Mouse (Mus musculus) mesoderm, embryonic 11.5 days (tissue): ENCODE measurements around the gene Fam208b.
A peak's percentile ranks its signal among the peaks of the same experiment; 100 is the strongest.

Experiments used
- DNase-seq: peaks from one replicate; pipeline ENCODE4 v3.0.0-alpha.2; 2012; ENCODE audit warnings: low read depth, low spot score

Fam208b gene

GRCm38 (mm10) chr13:3610795-3611438, at the start of gene Fam208b:
Gene Fam208b, minus strand, starts transcription at chr13:3611108.
- DNase-seq: peak; percentile 99

DNA sequence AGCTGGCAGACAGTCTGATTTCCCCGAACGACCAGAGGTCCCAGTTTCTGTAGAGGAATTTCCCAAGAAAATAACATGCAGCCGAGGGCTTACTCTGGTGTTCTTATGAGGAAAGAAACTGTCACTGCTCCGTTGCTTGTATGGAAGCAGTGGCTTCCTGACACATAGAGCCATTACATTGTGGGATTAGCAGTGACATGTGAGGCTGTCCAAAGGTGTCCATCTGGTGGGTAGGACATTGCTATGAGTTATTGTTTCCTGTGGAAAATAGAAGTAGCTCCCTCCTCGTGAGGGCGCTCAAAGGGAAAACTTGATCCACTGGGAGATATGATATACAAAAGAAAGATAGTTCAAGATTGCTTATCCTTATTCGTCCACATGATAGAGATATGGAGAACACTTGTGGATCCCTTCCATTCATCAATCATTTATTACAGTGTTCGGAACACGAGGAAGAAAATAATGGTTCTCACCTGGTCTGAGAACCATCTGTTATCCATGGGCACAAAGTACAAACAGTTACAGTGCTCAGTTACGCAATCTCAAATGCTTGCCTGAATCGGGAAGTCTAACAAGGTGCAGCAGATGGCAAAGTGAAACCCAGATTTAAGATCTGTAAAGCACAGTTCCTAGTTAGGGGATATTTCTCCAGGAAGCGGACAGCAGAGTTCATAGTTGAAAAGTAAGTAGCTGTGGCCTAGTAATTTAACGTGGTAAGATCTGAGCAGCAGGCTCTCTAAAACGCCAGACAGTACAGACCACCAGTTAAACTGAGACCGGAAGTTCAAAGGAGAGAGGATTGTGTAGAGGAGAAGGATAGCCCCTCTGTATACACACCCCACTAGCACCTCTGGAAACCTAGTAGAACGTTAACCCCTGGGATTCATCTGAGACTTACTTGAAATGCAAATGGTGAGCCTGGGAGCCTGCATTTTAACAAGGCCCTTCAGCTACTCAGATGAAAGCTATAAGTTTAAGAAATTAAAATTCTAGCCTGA, 48.6 kb upstream of the Fam208b start:
- DNase-seq: no peak

- no peak for DNase-seq
These were observed 43.5 kb upstream of the Fam208b start for GRCm38 (mm10) chr13:3654432-3654831.

DNA sequence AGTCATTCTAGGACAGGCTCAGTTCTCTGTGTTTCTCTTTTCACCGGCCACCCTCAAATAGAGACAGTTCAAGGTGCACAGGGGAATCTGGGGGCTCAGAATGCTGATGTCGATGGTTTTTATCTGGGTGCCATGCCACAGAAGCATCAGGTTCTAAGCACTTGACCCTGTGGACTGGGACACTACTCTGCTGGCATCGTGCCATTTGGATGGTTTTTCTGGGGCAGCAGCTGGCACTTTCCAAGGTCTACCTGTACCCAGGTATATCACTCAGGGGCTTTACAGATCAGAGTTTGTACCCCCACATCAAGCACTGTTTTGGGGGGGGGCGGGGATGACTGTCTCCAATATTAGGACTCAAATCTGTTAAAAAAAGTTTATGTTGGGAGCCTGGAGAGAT, 39.7 kb upstream of the Fam208b start:
- DNase-seq: no peak

GRCm38 (mm10) chr13:3646566-3646965, 35.7 kb upstream of the Fam208b start:
- no peak for DNase-seq

DNA sequence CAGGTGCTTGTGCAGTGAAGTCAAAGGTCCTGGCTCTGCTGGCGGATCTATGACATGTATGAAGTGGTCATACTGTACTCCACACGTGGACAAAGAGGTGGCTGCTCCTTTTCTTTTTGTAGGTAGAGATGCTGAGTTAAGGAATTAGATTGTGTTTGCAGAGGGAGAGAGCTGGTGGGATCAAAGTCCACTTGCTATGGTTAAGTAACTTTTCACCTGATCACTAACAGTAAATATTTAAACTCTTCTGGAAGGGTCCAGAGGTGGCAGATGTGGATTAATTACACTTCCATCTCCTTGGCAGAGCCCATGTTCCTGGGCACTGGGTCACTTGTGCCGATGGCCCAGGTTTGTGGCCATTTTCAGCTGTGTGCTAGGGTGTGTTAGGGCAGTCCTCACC, 35.0 kb upstream of the Fam208b start:
- DNase-seq: no peak

- no peak for DNase-seq
These were observed 34.0 kb upstream of the Fam208b start for GRCm38 (mm10) chr13:3644871-3645270.

DNA sequence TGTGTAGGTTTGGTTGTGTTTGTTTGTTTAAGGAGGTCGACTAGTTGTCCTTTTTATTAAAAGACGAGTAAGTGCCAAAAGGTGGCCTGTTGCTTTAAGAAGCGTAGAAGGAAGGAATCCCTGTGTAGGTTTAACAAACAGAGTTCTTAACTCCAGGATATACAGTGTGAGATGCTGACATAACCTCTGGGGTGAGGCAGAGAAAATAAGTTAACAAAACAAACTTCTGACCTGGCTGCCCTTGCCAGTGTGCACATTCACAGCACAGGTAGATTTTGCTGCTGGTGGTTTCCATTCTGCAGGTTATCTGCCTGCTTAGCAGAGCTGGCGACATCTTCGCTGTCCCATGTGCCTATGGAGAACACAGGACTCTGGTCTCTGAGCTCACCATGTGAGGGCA, 31.6 kb upstream of the Fam208b start:
- no peak for DNase-seq

- peak; percentile 48 for DNase-seq
These were observed 31.1 kb upstream of the Fam208b start for GRCm38 (mm10) chr13:3642049-3642448.

- DNase-seq: no peak
These were observed 25.9 kb upstream of the Fam208b start for GRCm38 (mm10) chr13:3636797-3637196.

DNA sequence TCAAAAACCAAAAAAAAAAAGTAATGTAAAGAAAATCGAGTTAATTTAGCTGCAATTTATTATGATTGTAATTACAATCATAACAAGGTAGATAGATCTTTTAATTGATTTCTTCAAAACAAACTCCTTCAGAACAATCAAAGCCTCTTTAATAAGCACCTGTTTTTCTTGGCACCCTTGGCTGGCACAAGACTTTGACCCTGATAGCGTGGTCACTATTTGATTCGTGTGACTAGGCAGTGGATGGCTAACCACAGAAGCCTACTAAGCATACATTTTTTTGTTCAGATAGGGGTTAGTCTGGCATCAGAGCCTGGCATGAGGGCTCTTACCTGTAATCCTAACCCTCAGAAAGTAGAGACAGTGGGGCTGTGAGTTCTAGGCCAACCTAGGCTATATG, 24.2 kb upstream of the Fam208b start:
- no peak for DNase-seq

GRCm38 (mm10) chr13:3633895-3634811, 23.2 kb upstream of the Fam208b start, which contains the start of gene Asb13:
Gene Asb13, plus strand, starts transcription at chr13:3634032.
- peak; percentile 81 for DNase-seq

DNA sequence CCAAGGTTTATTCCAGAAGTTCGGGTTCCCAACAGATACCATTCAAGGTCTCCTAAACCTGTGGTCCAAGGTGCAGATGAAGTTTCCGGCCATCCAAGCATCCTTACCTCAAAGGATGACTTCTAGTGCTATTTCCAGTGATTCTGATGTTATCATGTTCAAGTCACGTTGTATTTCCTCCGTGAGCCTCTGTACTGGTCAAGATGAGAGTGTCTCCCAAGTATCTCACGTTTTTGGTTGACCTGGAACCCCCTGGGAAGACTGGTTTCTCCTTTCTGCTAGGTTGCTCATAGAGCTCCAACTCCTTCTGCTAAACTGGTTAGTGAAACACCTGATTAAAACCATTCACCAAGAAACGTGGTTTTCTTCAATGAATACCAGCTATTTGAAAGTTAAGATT, 22.2 kb upstream of the Fam208b start:
- no peak for DNase-seq

DNA sequence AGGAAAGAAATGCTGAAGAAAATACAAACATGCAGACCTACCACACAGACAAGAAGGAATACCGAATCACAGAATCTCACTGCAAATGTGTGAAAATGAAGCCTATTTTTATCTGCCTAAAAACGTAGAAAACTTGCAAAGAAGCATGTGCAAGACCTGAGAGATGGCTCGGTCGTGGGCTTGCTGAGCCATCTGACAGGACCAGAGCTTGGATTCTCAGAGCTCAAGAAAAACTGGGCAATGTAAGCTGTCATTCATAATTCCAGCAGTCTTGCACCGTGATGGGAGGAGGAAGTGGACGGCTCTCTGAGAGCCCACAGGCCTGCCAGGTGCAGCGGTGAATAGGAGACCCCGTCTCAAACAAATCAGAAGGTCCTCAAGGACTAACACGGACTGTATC, 21.6 kb upstream of the Fam208b start:
- DNase-seq: no peak

DNA sequence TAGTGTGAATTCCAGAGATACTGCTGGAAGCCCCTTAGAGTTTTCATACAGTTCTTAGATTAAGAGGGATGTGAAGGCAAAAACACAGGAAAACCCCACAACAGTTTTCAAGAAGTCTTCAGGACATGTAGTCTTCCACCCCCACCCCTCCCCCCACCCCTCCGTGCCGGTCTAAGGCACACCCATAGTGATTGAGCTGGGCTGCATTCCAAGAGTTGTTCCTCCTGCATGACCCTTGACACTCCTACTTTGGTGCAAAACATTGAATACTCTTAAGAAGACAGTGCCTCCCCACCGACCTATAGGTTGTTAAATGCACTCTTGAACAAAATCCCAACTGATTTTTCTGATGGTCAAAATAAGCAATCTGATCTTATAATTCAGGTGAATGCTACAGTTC, 17.2 kb upstream of the Fam208b start:
- no peak for DNase-seq

DNA sequence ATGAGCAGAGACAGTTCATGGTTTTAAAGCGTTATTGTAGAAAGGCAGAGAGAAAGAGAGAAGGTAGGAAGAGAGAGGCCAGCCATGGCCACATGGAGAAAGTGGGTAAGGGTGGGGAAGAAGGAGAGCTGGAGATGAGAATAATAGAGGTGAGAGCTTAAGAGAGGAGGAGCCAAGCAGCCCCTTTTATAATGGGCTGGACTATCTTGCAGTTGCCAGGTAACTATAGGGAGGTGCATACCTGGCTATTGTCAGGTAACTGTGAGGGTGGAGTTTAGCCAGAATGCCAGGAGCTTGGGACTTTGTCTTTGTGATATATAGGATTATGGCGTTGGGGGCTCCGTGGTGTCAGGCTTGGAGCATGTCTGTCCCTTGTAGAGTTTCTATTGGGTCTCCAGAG, 16.2 kb upstream of the Fam208b start:
- DNase-seq: no peak

DNA sequence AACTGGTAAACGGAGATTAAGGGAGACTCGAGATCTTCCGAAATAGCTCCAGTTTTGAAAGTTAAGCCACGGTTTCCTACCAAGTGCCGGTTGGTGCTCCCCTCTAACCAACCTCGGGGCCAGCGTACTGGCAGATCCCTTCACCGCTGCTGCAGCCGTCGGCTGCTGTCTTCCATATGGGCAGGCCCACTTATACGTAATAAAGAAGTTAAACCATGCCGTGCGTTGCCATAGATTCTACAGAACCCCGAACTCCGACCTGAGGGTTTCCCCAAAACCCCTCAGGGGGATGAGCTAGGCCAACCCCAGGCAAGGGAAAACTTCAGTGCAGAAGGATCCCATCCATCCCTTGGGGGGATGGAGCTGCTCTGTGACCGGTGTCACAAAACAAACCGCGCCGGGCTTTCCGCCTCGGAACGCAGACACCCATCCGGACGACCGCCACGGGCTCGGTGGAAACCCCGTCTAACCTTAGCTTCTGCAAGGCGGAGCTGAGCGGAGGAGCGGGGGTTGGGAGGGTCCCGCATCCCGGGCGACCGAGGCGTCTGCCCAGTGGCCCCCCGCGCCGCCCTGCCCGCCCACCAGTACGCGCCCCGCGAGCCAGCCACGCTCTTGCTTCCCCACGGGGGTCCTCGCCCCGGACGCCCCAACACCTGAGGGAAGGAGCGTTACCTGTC, 652 bp downstream of the Fam208b start:
- peak; percentile 40 for DNase-seq

DNA sequence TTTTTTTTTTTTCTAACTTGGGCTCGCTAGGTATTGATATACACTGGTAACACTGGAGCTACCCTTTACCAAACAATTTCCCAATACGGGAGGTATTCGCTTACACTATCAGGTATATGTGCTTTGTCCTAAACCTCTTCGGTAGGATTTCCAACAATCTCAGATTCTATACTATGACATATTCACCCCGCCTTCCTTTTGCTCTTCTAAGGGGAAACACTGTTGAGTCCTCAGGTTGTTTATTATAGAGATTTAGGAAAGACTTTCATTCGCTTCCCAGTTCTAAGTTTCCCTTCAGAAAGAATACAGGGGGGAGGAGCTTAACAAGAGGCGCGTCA, 1.2 kb downstream of the Fam208b start:
- DNase-seq: peak; percentile 32

DNA sequence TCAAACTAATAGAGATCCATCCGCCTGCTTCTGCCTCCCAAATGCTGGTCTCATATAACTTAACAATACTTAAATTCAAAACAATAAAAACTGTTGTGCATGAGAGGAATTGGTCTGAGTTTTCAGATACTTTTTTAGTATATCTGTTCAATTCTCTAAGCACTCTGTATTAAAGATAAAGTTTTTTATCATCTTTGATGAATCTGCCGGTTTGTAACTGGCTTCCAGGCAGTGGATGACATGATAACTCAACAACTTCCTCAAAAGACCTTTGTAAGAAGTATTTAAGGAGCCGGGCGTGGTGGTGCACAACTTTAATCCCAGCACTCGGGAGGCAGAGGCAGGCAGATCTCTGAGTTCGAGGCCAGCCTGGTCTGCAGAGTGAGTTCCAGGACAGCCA, 14.7 kb downstream of the Fam208b start:
- DNase-seq: no peak

- no peak for DNase-seq
These were observed 16.6 kb downstream of the Fam208b start for GRCm38 (mm10) chr13:3594311-3594710.

DNA sequence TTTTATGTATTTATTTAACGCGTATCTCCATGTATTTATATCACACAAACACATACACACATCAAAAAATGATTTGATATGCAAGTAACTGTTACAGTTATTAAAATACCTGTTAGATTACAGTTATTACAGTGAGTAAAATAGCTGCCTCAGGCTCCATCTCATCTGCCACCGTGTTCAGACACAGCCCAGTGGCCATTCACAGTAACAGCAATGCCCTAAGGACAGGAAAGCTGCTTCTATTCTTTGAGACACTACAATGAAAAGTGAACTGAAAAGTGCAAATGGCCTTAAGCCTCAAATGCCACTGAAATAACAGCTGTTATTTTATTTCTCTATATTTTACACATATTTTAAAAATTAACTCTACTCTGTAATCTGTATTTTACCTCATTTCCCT, 20.1 kb downstream of the Fam208b start:
- DNase-seq: no peak
